Mouse (Mus musculus): ENCODE results near the gene Arhgap24.

Arhgap24 gene

DNA sequence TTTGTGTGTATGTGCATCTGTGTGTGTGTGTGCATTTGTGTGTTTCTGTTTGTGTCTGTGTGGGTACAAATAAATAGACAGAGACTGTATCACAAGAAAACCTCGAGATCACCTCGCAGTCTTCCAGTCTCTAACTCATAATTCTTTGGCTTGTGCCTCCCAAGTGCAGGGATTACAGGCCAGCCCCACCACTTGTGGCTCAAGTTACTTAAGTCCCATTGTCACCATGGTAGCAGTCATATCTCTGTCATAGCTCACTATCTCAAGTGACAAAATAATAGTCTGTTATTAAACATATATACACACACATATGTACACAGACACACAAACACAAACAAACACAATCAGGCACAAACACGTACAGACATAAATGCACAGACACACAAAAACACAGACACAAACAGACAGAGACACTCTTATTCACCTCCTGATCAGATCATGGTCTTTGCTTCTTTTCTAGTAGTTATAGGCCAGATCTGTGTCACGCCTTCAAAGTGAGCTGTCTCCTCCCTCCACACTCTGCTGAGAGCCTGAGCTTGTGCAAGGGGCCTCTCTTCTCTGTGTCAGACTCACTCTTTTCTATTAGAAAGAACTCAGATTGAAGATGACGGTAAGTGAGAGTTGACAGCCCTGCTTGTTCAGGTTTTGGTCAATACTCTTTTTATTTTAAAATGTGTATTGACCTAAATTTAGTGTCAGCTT, 261.5 kb downstream of the Arhgap24 start:
- CTCF ChIA-PET: no interaction called here

GRCm38 (mm10) chr5:102743436-102743835, 262.2 kb downstream of the Arhgap24 start:
- CTCF ChIA-PET: interaction anchor here (0.7 kb wide), 1 partner anchor 125 kb away, joined by 7 read pairs; no protein-coding TSS in a partner anchor

DNA sequence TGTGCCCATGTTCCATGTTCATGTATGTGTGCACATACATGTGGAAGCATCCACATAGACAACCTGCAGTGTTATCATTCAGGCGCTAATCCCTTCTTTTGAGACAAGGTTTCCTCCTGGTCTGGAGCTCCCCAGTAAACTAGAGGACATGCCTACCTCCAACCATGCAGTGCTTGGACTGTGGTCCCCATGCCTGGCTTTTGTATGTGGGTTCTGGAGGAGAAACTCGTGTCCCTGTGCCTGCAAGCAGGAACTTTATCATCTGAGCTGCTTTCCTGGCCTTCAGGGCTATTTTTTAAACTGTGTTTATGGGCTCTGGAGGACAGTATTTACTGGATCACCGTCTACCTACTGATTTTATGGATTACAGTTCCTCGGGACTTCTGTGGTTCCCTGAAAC, 262.9 kb downstream of the Arhgap24 start:
- CTCF ChIA-PET: interaction anchor here (0.7 kb wide), 1 partner anchor 126 kb away, joined by 7 read pairs; no protein-coding TSS in a partner anchor

- CTCF ChIA-PET: no interaction called here
Measured at GRCm38 (mm10) chr5:102748146-102748545, 267.0 kb downstream of the Arhgap24 start.

DNA sequence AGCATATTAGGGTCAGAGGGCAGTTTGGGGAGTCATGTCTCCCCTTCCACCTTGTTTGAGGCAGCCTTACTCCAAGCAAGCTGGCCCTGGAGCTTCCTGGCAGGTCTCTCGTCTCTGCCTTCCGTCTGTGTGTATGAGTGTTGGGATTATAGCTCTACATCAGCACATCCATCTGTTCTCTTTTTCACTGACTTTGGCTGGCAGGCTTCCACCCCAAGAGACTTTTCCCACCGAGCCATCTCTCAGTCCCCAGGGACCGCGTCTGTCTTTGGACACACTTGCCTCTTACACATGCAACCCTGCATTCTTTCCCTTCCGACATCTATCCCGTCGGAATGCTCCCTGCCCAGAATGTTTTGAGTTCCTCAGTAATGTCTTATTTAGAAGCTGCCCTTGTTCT, 267.8 kb downstream of the Arhgap24 start:
- CTCF ChIA-PET: no interaction called here

DNA sequence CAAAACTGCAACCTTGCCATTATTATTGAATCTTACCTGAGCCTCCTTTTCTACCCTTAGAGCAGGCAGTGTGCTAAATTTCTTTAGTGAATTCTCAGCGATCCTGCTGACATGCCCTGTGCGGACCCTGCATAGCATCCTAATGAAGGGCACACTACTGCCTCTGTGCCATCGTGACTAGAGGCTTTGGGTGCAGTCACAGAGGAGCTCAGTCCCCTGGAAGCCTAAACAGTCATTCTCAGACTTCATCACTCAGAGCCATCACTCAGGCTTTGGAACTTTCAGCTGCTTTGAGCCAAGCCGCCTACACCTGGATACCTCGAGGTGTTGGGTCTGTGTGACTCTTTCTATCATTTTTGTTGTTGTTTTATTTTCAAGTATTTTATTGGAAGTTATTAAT, 269.5 kb downstream of the Arhgap24 start:
- CTCF ChIA-PET: no interaction called here

DNA sequence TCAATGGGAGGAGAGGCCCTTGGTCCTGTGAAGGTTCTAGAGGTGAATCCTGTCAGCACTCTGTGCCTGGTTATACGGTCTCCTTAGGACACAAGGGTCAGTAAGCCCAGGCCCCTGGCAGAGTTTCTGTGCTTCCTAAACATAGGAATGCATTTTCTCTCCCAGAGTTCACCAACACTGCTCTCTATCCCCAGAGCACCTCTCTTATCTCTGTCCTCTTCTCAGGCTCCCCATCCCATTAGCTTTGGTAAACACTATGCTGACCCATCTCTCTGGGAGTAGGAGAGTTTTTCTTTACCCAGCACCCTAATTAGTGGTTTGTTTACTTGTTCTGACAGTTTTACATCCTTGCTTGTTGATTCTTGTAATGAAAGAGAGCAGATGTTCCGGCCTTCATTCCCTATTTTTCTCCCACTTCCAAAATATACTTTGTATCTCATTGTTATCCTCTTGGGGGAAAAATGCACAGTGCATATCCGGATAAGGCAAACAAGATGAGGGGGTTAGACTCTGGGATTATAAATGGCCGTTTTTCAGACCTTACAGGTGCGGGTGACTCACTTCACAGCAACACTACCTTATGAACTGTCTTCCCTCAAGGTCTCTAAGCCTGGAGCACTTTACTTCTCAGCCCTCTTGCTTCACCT, 270.6 kb downstream of the Arhgap24 start:
- CTCF ChIA-PET: no interaction called here

GRCm38 (mm10) chr5:102752308-102752663, 271.1 kb downstream of the Arhgap24 start:
- CTCF ChIA-PET: no interaction called here

DNA sequence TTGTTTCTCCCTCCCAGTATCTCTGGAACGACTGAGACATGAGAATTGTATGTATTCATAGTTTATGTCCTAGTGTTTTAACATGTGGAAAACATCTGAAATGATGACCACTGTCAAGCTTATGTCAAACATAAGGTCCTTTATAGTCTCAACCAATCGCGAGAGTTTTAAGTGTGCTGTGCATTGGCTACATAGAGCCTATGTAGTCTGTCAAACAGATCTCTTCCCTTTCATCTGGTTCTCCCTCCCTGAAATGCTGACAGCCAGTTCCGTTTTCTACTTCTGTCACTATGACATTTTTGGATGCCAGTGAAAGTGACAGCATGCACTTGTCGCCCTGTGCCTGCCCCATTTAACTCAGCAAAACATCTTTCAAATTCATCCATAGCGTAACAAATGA, 275.8 kb downstream of the Arhgap24 start:
- CTCF ChIA-PET: no interaction called here

- CTCF ChIA-PET: no interaction called here
Measured at GRCm38 (mm10) chr5:102765694-102766093, 284.5 kb downstream of the Arhgap24 start.

GRCm38 (mm10) chr5:102766311-102767057, 285.3 kb downstream of the Arhgap24 start:
- CTCF ChIA-PET: no interaction called here

- CTCF ChIA-PET: no interaction called here
Measured at GRCm38 (mm10) chr5:102767058-102767444, 285.9 kb downstream of the Arhgap24 start.

DNA sequence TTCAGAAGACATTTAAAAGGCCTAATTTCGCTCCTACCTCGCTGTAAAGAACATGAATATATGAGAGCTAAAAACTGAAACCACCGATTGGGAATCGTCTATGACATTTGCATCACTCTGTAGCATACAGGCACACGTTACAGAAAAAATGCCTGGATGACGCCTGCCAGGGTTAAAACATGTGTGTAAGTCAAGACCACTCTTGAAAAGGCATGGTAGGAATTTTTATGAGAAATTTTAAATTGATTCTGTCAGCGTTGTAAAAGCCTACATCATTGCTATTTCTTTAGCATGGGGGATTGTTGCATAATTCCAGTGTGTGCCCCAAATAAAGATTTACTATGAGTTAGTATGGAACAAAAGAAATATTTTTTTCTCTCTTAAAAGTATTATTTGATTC, 286.6 kb downstream of the Arhgap24 start:
- CTCF ChIA-PET: no interaction called here

GRCm38 (mm10) chr5:102768385-102769080, 287.3 kb downstream of the Arhgap24 start:
- CTCF ChIA-PET: interaction anchor here (0.6 to 0.7 kb wide), 2 partner anchors 105 to 252 kb away, joined by 5 read pairs; no protein-coding TSS in a partner anchor

- CTCF ChIA-PET: no interaction called here
Measured at GRCm38 (mm10) chr5:102770611-102771010, 289.4 kb downstream of the Arhgap24 start.

GRCm38 (mm10) chr5:102774500-102774899, 293.3 kb downstream of the Arhgap24 start:
- CTCF ChIA-PET: no interaction called here

DNA sequence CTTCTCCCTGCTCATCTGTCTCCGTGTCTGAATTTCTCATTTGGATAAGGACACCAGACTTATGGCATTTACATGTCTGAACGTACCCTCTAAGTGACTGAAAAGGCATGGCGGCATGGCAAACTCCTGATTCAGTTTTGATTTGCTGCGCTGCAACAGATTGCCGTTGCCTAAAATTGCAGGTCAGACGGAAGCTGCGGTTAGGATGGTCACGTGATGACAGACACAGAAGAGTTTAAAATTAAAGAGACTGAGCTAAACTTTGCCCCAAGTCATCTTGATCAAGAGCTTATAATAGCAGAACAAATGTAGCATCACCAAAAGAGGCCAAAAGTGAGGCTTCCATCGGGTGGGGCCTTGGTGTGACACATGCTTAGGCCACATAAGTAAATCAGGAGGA, 296.1 kb downstream of the Arhgap24 start:
- CTCF ChIA-PET: no interaction called here

DNA sequence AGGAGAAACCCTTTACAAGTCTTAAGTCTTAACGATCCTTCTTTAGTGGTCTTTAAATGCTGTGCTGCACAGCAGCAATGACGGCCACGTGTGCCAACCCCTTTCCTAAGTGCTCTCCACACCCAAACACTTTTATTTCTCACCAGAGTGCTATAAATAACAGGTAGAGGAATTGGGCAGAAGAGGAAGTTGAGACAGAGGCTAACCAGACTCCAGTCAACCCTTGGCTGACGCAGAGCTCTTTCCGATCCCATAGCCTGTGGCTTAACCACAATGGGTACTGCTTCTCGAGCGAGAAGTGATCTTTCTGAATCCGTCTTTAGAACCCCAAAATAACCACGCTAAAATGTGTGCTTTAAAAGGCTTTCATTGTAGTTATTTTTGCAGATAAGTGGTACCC, 296.7 kb downstream of the Arhgap24 start:
- CTCF ChIA-PET: no interaction called here

DNA sequence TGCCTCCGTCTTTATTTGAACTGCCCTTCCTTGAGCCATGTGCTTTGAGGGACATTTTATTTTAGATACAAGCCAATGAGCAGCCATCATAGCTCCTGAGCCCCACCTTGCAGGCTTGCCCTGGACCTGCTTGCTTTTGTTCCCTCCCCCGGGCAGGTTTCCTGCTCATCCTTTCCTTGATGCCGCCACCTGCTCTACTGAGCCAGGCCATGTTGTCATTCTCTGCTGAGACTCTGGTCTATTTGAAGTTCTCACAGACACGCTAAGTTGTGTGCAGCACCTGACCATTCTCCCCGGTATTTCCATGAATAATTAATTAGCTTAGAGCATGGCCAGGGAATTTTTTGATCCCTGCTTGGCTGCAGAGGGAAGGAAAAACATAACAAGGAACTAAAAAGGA, 297.1 kb downstream of the Arhgap24 start:
- CTCF ChIA-PET: no interaction called here

GRCm38 (mm10) chr5:102783585-102783984, 302.4 kb downstream of the Arhgap24 start:
- CTCF ChIA-PET: no interaction called here

DNA sequence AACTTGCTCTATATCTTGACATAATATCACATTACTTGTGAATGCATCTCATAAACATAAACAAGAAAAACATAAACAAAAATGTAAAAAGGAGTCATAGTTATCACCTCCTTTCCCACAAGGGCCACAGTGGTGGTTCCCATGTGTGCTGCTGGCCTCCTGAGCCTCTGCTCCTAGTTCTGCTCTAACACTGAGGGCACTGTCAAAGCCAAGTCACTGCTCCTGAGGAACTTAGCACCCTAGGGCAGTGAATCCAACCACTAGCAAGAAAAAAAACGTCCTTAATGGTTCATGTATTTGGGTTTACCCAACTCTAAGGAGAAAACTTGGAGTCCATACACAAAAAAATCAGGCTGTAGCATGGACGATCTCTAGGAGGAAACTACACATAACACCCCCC, 304.9 kb downstream of the Arhgap24 start:
- CTCF ChIA-PET: no interaction called here

GRCm38 (mm10) chr5:102788437-102788836, 307.2 kb downstream of the Arhgap24 start:
- CTCF ChIA-PET: no interaction called here

Measured in spleen, embryonic (tissue).